Mouse (Mus musculus) R1 (cell line): ENCODE measurements around the gene Bcor.
A peak's percentile ranks its signal among the peaks of the same experiment; 100 is the strongest.

Experiments used
- DNase-seq: peaks from one replicate; pipeline ENCODE4 v3.0.0-alpha.2; 2018; ENCODE audit warnings: low read depth, low spot score

Gene Bcor

GRCm38 (mm10) chrX:12159981-12160656 lies at the start of gene Bcor:
Bcor (minus strand) TSS chrX:12160355.
- peak; percentile 14 for DNase-seq

DNA sequence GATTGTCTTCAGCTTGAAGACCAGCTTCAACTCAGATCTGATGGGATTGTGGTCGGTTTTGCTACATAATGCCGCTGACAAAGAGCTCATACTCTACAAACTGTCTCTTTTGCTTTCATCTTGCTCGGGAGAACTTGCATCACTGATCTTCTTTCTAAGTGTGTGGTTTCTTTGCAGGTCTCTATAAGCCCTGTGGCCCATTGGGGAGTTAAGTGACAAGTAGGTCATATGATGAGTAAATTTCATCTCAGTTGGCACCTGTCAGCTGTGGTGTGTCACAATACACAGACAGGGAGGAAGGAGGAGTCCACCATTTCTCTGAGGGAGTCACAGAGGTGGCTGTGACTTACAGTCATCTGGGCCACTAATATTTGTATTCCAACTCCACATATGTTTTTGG lies 42.8 kb upstream of the Bcor start:
- DNase-seq: no peak

DNA sequence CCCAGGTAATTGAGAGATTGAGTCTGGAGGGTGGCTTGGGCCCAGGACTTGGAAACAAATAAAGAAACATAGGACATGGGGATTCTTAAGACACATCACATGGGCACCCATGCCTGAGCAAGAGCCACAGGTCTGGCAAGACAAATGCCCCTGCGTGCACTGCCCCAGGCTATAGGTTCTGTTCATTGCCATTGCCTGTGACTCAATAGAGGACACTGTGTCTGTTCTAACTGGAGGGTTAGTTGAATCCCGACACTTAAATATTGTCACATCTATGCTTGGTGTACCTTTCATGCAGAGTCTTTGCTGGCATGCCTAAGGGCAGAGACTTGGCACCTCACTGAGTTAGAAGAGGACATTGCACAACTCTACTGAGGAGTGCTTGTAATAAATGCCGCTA lies 41.0 kb upstream of the Bcor start:
- DNase-seq: no peak

- DNase-seq: no peak
Observed at GRCm38 (mm10) chrX:12195234-12195919, 35.2 kb upstream of the Bcor start.

GRCm38 (mm10) chrX:12192343-12192742 lies 32.2 kb upstream of the Bcor start:
- DNase-seq: no peak

DNA sequence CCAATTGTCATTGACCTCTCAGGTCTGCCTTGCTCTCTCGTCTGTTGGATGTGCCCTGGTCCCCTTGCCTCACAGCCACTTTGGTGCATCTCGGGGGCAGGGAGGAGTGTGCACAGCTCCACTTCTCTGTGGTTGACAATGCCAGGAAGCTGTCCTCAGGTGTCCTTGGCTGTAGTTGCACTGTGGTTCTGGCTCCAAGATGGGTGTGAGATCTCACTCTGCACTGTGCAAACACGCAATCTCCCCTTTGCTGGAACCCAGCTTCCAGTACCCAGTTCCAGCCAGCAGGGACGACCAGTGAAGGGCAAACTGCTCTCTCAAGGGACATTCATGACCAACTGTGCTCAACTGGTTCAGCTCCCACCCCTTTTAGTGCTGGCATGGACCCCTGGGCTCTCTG lies 29.4 kb upstream of the Bcor start:
- no peak for DNase-seq

GRCm38 (mm10) chrX:12175198-12175960 lies 15.2 kb upstream of the Bcor start:
- DNase-seq: no peak

DNA sequence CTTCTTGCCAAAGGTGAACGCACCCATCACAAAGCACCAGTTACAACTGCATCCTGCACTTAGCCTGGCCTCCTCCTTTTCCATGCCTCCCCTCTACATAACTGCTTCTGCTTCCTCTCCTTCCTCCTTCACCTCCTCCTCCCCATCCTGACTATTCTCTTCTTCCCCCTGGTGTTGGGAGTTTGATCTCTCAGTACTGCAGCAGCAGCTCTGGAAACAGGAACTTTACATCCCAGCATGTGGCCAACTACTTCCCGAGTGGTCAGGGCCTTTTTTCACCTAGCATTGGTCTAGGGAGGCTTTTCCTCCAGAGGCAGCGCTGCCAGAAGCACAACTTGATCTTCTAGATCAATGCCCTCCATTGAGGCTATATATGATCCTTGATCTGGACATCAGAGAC lies 10.0 kb upstream of the Bcor start:
- no peak for DNase-seq

DNA sequence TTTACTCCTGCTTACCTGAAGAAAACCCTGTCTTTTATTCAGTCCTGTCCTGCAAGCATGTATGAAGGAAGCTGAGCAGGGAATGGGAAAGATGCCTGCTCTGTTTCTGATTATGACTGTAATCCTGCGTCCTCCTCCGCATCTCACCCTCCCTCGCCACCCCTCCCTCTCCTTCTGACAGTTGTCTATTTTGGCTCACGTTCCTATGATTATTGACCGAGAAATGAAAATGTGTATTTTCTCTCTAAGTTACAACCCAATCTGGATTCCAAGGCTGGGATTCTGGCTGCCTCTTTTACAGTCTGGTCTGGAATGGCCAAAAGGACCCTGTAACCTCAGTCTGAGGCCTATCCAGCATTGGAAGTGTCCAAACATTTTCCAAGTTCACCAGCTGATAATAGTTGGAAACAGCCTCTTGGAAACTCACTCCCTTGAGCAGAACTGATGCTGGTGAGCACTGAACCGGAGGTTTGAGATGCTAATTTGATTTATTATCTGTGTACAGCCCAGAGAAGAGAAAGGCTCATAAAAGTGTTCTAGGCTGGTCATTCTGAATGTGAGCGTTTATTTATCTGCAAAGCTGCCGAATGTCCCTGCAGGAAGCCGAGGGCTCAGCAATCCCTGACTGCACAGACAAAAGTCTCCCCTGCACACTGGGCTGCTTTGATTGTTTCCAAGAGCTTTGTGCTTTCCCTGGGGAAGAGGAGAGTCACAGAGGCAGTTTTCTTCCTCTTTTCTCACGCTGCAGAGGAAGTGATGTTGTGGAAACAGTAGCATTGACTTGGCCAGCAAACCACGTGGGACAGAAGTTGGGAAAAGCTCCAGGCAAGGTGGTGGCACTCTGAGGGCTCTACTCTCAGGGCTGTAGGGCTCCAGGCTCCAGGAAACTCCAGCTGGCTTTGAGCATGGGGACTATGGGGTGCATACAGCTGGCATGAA lies 4.7 kb upstream of the Bcor start:
- DNase-seq: no peak

- peak; percentile 23 for DNase-seq
Observed at GRCm38 (mm10) chrX:12159534-12159881, 647 bp downstream of the Bcor start.

GRCm38 (mm10) chrX:12158821-12159533 lies 1.2 kb downstream of the Bcor start:
- peak; percentile 26 for DNase-seq

DNA sequence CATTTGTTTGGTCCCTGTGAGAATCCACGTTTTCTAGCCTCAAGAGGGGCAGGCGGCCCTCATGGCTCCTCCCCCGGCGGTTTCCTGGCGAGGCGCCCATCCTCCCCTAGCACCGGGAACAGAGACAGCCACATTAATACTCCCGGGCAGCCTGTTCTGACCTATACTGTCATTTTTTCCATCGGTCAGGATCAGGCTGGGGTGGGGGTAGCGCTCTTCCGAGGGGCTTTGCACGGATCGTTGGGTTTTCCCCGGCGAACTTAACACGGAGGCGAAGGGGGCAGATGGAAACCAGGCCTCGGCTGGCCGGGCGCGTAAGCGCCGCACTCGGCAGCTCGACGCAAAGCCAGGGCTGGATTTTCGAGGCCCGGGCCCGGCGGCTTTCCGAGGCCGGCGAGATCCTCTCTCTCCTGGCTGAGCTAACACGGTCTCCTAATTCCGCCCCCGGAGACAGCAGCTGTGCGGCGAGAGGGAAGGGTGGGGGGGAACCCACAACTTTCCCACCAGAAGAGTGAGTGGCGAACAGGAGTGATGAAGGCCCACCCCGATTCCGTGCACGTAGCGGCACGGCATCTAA lies 1.8 kb downstream of the Bcor start:
- peak; percentile 39 for DNase-seq

DNA sequence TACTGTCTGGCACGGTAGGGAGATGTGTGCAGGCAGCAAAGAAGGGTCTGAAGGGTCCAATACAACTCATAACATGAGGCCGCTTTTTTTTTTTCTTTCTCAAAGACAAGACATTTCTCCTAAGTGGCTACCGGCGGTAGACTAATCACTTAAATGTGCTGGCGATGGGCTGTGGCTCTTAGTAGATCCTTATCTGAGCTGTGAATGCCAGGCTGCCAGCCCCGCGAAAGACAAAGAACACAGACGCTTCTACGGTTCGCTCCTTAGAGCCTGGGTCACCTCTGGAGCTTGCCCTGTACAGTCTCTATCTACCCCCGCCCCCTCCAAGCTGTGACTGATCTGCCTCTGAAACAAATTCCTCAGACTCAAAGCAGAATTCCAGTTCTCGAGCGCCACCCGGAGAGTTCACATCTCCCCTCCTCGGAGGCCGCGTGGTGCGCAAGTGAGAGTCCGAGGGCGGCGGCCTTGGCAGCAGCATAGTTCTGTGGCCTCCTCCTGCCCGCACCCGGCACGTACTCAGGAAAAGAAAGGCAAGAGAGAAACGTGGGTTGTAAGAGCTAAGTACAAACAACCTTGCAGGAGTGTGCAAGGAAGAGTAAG lies 2.7 kb downstream of the Bcor start:
- DNase-seq: peak; percentile 59

DNA sequence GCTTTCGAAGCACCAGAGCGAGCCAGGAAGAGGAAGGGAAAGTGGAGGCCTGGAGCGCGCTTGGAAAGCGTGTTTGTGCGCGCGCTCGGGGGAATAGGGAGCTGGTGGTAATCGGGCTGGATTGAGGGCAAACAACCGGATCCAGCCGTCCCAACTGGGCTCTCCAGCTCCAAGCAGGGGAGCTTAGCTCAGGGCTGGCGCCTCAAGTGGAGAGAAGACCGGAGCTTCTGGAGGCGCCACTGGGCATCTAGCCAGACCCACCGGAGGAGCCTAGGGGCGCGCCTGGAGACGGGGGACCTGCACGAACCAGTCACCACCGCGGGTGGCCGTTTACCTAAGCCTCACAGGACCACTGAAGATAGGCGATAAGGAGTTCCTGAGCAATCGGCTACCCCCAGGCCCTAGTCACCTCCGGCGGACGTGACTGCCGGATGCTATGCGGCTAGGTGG lies 4.3 kb downstream of the Bcor start:
- peak; percentile 23 for DNase-seq

- DNase-seq: peak; percentile 11
Observed at GRCm38 (mm10) chrX:12155068-12155840, 4.9 kb downstream of the Bcor start.

- DNase-seq: peak; percentile 84
Observed at GRCm38 (mm10) chrX:12153141-12154095, 6.7 kb downstream of the Bcor start.

GRCm38 (mm10) chrX:12151996-12152904 lies 7.9 kb downstream of the Bcor start:
- DNase-seq: no peak
